Mouse (Mus musculus): ENCODE measurements around the gene Ncf4. TPM values are rescaled to one million over a fixed set of nuclear protein-coding genes. Genes with fewer than 3 reads are reported as not detected.
"Not testable (repeated sequence)": the region's sequence is repeated elsewhere in the genome, so short reads cannot be mapped to it uniquely, and the experiment has no call there.

The Ncf4 gene
- polyA plus RNA-seq, 1 experiment = not detected

DNA sequence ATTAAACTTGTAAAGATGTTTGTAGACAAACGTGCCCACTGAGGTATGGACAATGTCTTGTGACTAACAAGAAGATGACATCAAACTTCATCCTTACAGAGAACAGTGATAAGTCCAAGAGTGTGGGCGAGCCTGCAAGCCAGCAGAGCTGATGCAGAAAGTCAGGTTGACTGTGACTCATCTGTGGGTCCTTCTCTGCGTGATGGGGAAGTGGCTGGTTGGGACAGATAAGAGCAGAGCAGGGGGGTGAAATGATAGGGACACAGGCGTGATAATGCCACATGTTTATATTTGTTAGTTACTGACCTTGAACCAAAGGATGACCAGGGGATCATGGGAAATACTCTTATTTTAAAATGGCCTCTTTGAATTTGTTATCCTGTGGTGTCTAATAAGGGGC is 23.3 kb downstream of the Ncf4 start:
- H3K9me3 ChIP-seq (replicated peaks; ENCODE audit: control insufficient read depth, insufficient read depth, low read length, poor library complexity, severe bottlenecking) = no peaks in the 10 kb centered on the region
- H3K27ac ChIP-seq (ENCODE audit: insufficient read depth, low read length) = no peak overlapping the region
- no peak for TF ChIP-seq CTCF (IDR thresholded peaks at IDR 0.05; ENCODE audit: low read depth, low read length)
- TF ChIP-seq EP300 (IDR thresholded peaks at IDR 0.05; ENCODE audit: insufficient read depth, low read depth, low read length) = no peak
- TF ChIP-seq POLR2A (IDR thresholded peaks at IDR 0.05; ENCODE audit: insufficient read depth, low read length) = no peak

DNA sequence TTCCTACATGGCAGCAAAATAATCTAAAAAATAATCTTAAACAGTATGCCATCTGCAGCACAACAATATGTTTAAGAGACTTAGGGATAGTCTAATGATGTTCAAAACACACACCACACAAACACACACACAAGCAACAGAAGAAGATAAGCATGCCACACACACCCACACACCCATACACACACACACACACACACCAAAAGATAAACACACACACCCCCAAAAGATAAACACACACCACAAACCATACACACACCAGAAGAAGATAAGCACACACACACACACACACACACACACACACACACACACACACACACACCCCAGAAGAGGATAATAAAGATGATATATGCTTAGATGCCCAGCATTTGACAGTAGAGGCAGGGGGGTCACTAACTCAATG is 26.6 kb downstream of the Ncf4 start:
- no peak overlapping the region for H3K9ac ChIP-seq (ENCODE audit: low read depth, poor library complexity, severe bottlenecking)
- H3K9me3 ChIP-seq (replicated peaks; ENCODE audit: control insufficient read depth, insufficient read depth, low read length, poor library complexity, severe bottlenecking) = no peaks in the 10 kb centered on the region
- no peak for TF ChIP-seq CTCF (IDR thresholded peaks at IDR 0.05; ENCODE audit: low read depth, low read length)
- H3K27ac ChIP-seq (ENCODE audit: insufficient read depth, low read length) = no peak overlapping the region
- H3K4me1 ChIP-seq (ENCODE audit: control insufficient read depth, insufficient read depth, low read length) = no peaks in the 10 kb centered on the region
- no peaks in the 10 kb centered on the region for H3K36me3 ChIP-seq (ENCODE audit: control insufficient read depth, insufficient read depth, low read length, poor library complexity, severe bottlenecking)
- no peak overlapping the region for H3K4me3 ChIP-seq (ENCODE audit: low read depth, low read length)
- no peaks in the 10 kb centered on the region; the same call in 1 of the 2 replicates for H3K27me3 ChIP-seq (ENCODE audit: control insufficient read depth, insufficient read depth, low read length, poor library complexity, severe bottlenecking)

More for the DNA sequence above, 23.3 kb downstream of the Ncf4 start:
- H3K4me1 ChIP-seq (ENCODE audit: control insufficient read depth, insufficient read depth, low read length) = peaks cover 3% of the 10 kb centered on the region
- H3K36me3 ChIP-seq (ENCODE audit: control insufficient read depth, insufficient read depth, low read length, poor library complexity, severe bottlenecking) = no peaks in the 10 kb centered on the region
- no peak overlapping the region for H3K9ac ChIP-seq (ENCODE audit: low read depth, poor library complexity, severe bottlenecking)
- no peaks in the 10 kb centered on the region; the same call in 1 of the 2 replicates for H3K27me3 ChIP-seq (ENCODE audit: control insufficient read depth, insufficient read depth, low read length, poor library complexity, severe bottlenecking)
- no peak overlapping the region for H3K4me3 ChIP-seq (ENCODE audit: low read depth, low read length)

DNA sequence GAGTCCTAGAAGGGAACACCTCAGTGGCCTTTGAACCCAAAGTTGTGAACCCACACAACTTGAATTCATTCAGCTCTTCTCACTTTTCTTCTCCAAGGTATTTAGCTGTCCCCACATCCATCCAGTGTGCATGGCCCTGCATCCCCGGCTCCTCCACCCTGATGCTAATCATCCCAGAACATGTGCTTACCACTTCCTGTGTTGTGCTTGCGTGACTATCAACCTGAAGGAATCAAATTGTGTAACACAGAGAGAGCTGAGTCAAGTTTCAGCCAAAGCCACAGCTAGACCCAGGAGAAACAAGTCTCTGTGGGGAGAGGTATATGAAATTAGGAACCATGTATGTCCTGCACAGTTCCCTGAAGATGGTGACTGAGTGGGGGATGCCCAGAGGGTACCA is 33.7 kb downstream of the Ncf4 start:
- TF ChIP-seq POLR2A (IDR thresholded peaks at IDR 0.05; ENCODE audit: insufficient read depth, low read length) (no peak), EP300 (IDR thresholded peaks at IDR 0.05; ENCODE audit: insufficient read depth, low read depth, low read length) (no peak), CTCF (IDR thresholded peaks at IDR 0.05; ENCODE audit: low read depth, low read length) (no peak)
- Histone ChIP-seq H3K27me3 (ENCODE audit: control insufficient read depth, insufficient read depth, low read length, poor library complexity, severe bottlenecking) (no peaks in the 10 kb centered on the region), H3K9ac (ENCODE audit: low read depth, poor library complexity, severe bottlenecking) (no peak overlapping the region), H3K36me3 (ENCODE audit: control insufficient read depth, insufficient read depth, low read length, poor library complexity, severe bottlenecking) (no peaks in the 10 kb centered on the region), H3K4me1 (ENCODE audit: control insufficient read depth, insufficient read depth, low read length) (no peaks in the 10 kb centered on the region), H3K9me3 (replicated peaks; ENCODE audit: control insufficient read depth, insufficient read depth, low read length, poor library complexity, severe bottlenecking) (no peaks in the 10 kb centered on the region), H3K4me3 (ENCODE audit: low read depth, low read length) (no peak overlapping the region), H3K27ac (ENCODE audit: insufficient read depth, low read length) (no peak overlapping the region)

DNA sequence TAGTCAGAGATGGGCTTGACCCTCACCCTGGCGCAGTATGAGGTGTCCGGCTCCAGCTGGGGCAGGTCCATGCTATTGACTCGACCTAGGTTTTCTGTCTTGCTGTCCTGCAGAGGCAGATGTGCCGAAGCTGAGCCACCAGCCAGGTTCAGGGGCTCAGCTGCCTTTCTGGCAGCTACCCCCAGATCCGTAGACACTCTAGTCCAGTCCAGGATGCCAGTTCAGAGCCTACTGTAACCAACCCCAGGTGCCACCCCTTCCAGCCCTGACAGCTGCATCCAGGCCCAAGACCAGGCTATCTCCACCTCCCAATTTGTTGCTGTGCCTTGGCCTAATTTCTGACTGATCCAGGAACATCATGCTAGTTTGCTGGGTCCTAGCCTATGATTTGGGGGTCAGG is 43.3 kb downstream of the Ncf4 start:
- H3K27ac ChIP-seq (ENCODE audit: insufficient read depth, low read length) = no peak overlapping the region
- no peak overlapping the region for H3K4me3 ChIP-seq (ENCODE audit: low read depth, low read length)
- no peak overlapping the region for H3K9ac ChIP-seq (ENCODE audit: low read depth, poor library complexity, severe bottlenecking)
- H3K4me1 ChIP-seq (ENCODE audit: control insufficient read depth, insufficient read depth, low read length) = no peaks in the 10 kb centered on the region
- H3K36me3 ChIP-seq (ENCODE audit: control insufficient read depth, insufficient read depth, low read length, poor library complexity, severe bottlenecking) = no peaks in the 10 kb centered on the region
- H3K9me3 ChIP-seq (replicated peaks; ENCODE audit: control insufficient read depth, insufficient read depth, low read length, poor library complexity, severe bottlenecking) = no peaks in the 10 kb centered on the region
- no peaks in the 10 kb centered on the region for H3K27me3 ChIP-seq (ENCODE audit: control insufficient read depth, insufficient read depth, low read length, poor library complexity, severe bottlenecking)
- TF ChIP-seq POLR2A (IDR thresholded peaks at IDR 0.05; ENCODE audit: insufficient read depth, low read length) (no peak), EP300 (IDR thresholded peaks at IDR 0.05; ENCODE audit: insufficient read depth, low read depth, low read length) (no peak), CTCF (IDR thresholded peaks at IDR 0.05; ENCODE audit: low read depth, low read length) (no peak)

DNA sequence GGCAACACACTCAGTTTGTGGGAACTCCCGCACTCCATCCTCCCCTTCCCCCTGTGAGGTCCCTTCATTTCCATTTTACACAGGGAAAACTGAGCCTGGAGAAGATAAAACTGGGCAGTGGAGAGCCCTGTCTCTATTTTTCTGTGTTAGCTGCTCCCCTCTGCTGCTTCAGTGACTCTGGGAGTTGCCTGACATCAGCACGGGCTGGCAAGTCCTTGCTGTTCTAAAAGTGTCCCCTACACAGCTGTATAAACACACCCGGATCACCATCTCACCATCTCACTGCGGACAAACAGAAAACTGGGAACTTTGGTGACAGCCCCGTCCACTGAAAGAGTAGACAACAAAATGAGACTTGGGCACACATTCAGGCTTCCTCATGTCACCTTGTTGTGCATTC is 45.2 kb downstream of the Ncf4 start:
- not testable (repeated sequence) for H3K27me3 ChIP-seq (ENCODE audit: control insufficient read depth, insufficient read depth, low read length, poor library complexity, severe bottlenecking); H3K4me1 ChIP-seq (ENCODE audit: control insufficient read depth, insufficient read depth, low read length); H3K9ac ChIP-seq (ENCODE audit: low read depth, poor library complexity, severe bottlenecking); H3K36me3 ChIP-seq (ENCODE audit: control insufficient read depth, insufficient read depth, low read length, poor library complexity, severe bottlenecking); H3K27ac ChIP-seq (ENCODE audit: insufficient read depth, low read length); H3K9me3 ChIP-seq (replicated peaks; ENCODE audit: control insufficient read depth, insufficient read depth, low read length, poor library complexity, severe bottlenecking); H3K4me3 ChIP-seq (ENCODE audit: low read depth, low read length)

DNA sequence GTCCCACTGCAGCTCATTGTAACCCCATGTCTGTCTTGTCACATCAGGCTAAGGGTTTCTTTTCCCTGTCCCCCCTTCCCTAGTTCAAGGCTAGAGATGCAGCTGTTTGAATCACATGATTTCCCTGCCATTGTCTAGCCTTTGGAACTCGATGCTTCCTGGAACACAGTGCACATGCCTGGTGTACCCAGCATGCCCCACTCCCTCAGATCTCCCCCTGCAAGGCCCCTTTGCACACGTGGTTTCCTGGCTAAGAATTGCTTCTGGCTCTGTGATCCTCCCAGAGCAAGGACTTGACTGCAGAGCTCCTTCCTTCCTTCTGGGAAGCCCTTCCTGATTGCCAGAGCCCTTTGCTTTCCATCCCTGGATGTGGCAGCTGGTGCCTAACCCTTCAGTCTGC is 48.6 kb downstream of the Ncf4 start:
- H3K4me3 ChIP-seq (ENCODE audit: low read depth, low read length); H3K27ac ChIP-seq (ENCODE audit: insufficient read depth, low read length); H3K9ac ChIP-seq (ENCODE audit: low read depth, poor library complexity, severe bottlenecking); H3K4me1 ChIP-seq (ENCODE audit: control insufficient read depth, insufficient read depth, low read length); H3K9me3 ChIP-seq (replicated peaks; ENCODE audit: control insufficient read depth, insufficient read depth, low read length, poor library complexity, severe bottlenecking); H3K27me3 ChIP-seq (ENCODE audit: control insufficient read depth, insufficient read depth, low read length, poor library complexity, severe bottlenecking); H3K36me3 ChIP-seq (ENCODE audit: control insufficient read depth, insufficient read depth, low read length, poor library complexity, severe bottlenecking): not testable (repeated sequence)

DNA sequence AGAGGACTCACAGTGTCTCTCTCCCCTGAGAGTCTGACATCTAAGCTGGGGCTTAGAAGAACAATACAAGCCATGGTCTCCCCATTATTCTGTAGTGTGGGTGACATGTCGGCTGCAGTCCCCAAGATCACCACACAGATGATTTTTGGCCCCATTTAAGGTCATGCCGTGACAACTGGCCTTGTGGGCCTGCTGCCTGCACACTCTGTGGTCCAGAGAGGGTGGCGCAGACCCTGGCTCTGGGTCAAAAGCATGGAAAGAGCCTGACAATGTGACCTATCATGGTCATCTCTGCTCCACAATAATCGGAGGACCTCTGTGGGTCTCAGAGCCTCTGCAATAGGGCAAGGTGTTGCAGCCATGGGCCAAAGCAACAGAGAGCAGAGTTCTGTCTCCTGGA is 49.1 kb downstream of the Ncf4 start:
- Histone ChIP-seq H3K9ac (ENCODE audit: low read depth, poor library complexity, severe bottlenecking) (no peak overlapping the region), H3K36me3 (ENCODE audit: control insufficient read depth, insufficient read depth, low read length, poor library complexity, severe bottlenecking) (no peaks in the 10 kb centered on the region), H3K27me3 (ENCODE audit: control insufficient read depth, insufficient read depth, low read length, poor library complexity, severe bottlenecking) (no peaks in the 10 kb centered on the region), H3K4me1 (ENCODE audit: control insufficient read depth, insufficient read depth, low read length) (no peaks in the 10 kb centered on the region), H3K4me3 (ENCODE audit: low read depth, low read length) (no peak overlapping the region), H3K27ac (ENCODE audit: insufficient read depth, low read length) (no peak overlapping the region), H3K9me3 (replicated peaks; ENCODE audit: control insufficient read depth, insufficient read depth, low read length, poor library complexity, severe bottlenecking) (no peaks in the 10 kb centered on the region)
- TF ChIP-seq EP300 (IDR thresholded peaks at IDR 0.05; ENCODE audit: insufficient read depth, low read depth, low read length) (no peak), CTCF (IDR thresholded peaks at IDR 0.05; ENCODE audit: low read depth, low read length) (no peak), POLR2A (IDR thresholded peaks at IDR 0.05; ENCODE audit: insufficient read depth, low read length) (no peak)
